Mouse (Mus musculus): ENCODE measurements at regions not wholly inside any gene's neighbourhood (a gene's known extent, or its start where the extent isn't known, plus 50 kb on each side); places are given as distances from the start of the nearest gene placed in this dataset.

DNA sequence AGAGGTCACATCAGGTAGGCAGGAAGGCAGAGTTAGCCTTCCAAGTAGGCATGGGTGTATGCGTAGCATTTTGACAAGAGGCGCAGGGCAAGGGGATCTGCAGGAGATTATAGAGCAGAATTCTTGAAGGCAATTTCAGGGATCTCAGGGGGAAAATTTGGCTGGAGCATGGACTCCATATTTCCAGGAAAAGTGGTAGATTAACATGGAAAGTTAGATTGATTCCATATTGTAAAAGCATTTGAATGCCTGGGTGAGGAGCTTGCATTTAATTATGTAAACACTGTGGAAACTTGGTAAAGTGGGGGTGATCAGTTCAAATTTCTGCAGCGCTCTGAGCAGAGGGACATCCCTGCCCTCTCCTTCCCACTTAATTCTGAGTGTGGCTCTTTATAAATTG, 146.7 kb downstream of the Pax3 start:
- Histone ChIP-seq H3K27ac (no peak overlapping the region), H3K4me1 (no peaks in the 10 kb centered on the region), H3K4me3 (replicated peaks) (no peak overlapping the region), H3K36me3 (no peaks in the 10 kb centered on the region), H3K4me2 (no peak overlapping the region), H3K9me3 (replicated peaks) (no peaks in the 10 kb centered on the region), H3K9ac (no peak overlapping the region), H3K27me3 (no peaks in the 10 kb centered on the region)
- WGBS = 87% methylated on average over 3 of the region's 3 CpGs
- ATAC-seq (replicated peaks; ENCODE audit: low FRiP score) = no peak

DNA sequence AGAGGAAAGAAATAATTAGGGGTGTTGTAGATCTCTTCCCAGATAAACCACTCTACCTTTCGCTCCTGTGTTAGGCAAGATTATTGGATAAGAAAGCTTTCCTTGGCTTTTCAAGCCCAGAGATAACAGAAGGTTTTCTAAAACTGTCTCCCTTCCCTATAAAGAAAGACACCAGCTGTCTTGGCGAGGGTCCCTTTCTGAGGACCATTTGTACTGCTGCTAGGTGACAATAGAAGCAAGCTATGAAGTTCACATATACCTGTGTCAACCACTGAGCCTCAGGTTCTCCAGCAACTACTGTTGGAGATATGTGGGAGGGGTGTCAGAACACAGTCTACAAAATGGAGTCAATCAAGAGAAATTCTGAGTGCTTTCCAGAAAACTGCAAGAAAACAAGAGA, 164.6 kb downstream of the Pax3 start:
- Histone ChIP-seq H3K9me3 (replicated peaks) (no peaks in the 10 kb centered on the region), H3K4me3 (replicated peaks) (no peak overlapping the region), H3K27me3 (peaks cover 11% of the 10 kb centered on the region), H3K27ac (no peak overlapping the region), H3K4me1 (no peaks in the 10 kb centered on the region), H3K4me2 (no peak overlapping the region), H3K9ac (no peak overlapping the region), H3K36me3 (no peaks in the 10 kb centered on the region)
- 74% methylated on average over 2 of the region's 2 CpGs for WGBS
- ATAC-seq (replicated peaks; ENCODE audit: low FRiP score) = no peak

DNA sequence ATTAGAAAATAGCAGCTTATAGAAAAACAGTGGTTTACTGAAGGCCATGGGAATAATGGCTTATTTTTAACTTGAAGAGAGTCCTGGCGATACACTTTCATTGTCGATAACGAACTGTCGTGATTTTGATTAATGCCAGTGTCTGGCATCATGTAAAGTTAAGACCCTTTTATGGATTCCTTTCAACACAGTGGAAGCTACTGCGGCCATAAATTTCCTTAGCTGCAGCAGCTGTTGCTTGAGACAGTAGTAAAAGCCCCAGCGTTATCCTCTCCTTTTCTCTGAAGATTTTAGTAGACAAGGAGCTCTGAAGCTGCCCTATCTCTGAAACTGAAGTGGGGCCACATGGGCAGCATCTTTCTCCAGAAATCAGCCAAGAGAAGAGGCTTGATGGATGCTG, 175.2 kb downstream of the Pax3 start:
- 17% methylated on average over 6 of the region's 6 CpGs for WGBS
- H3K4me3 ChIP-seq (replicated peaks) = no peak overlapping the region
- no peaks in the 10 kb centered on the region for H3K36me3 ChIP-seq
- H3K9me3 ChIP-seq (replicated peaks) = no peaks in the 10 kb centered on the region
- H3K4me1 ChIP-seq = peaks cover 4% of the 10 kb centered on the region; the same call in 1 of the 2 replicates
- H3K27me3 ChIP-seq = peaks cover 91% of the 10 kb centered on the region
- H3K27ac ChIP-seq = no peak overlapping the region
- ATAC-seq (replicated peaks; ENCODE audit: low FRiP score) = no peak
- H3K4me2 ChIP-seq = no peak overlapping the region
- no peak overlapping the region for H3K9ac ChIP-seq

DNA sequence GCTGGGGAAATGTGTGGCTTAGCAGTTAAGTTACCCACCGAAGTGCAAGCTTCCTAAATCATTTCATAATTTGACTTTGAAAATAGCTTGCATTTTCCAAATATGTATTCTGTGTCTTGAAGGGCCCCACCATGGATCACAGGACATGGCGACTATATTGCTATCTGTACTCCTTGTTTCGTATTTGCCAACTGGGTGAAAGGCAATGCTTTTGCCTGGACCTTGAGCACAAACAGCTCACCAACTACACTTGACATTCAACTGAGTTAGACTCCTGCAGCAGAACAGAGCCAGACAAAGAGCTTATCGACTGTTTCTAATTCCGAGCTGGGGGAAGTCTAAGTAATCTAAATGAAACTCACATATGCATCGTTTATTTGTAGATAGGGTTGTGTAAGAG, 175.9 kb downstream of the Pax3 start:
- Histone ChIP-seq H3K4me3 (replicated peaks) (no peak overlapping the region), H3K27me3 (peaks cover 91% of the 10 kb centered on the region), H3K36me3 (no peaks in the 10 kb centered on the region), H3K9ac (no peak overlapping the region), H3K27ac (no peak overlapping the region), H3K4me1 (peaks cover 7% of the 10 kb centered on the region; the same call in 1 of the 2 replicates), H3K4me2 (no peak overlapping the region), H3K9me3 (replicated peaks) (no peaks in the 10 kb centered on the region)
- no peak for ATAC-seq (replicated peaks; ENCODE audit: low FRiP score)
- WGBS = 83% methylated on average over 6 of the region's 6 CpGs

DNA sequence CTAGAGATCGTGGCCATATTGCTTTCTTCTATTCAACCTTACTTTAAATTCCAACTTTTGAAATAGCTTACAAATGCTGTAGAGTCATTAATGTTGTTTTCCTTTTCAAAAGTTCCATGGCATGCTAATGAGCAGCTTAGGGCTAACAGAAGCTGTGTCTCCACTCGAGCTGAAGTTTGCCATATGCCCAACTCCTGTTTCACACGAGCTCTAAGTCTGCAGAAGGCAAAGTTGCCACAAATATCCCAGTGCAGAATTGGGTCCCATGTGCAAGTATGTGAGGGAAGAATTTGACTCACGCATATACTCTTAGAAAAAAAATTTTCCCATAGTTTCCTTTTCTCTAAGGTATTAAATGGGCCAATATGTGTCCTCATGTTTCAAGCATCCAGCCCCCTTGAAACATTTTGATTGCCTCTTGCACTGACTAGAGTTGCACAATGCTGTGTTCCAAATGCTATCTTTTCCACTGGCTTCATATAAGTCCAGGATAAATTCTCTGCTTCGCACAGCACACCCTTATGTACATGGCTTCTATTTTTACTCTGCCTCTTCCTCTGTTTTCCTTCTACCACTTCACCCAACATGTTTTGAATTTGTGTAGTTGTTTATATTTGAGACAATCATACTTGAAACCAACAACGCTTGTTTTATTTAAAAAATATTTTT, 178.9 kb downstream of the Pax3 start:
- no peak overlapping the region for H3K27ac ChIP-seq
- H3K4me3 ChIP-seq (replicated peaks) = no peak overlapping the region
- H3K27me3 ChIP-seq = peaks cover 89% of the 10 kb centered on the region
- no peaks in the 10 kb centered on the region for H3K9me3 ChIP-seq (replicated peaks)
- H3K4me2 ChIP-seq = no peak overlapping the region
- ATAC-seq (replicated peaks; ENCODE audit: low FRiP score) = no peak
- H3K4me1 ChIP-seq = peaks cover 7% of the 10 kb centered on the region; the same call in 1 of the 2 replicates
- 81% methylated on average over 6 of the region's 6 CpGs for WGBS
- H3K9ac ChIP-seq = no peak overlapping the region
- no peaks in the 10 kb centered on the region for H3K36me3 ChIP-seq

DNA sequence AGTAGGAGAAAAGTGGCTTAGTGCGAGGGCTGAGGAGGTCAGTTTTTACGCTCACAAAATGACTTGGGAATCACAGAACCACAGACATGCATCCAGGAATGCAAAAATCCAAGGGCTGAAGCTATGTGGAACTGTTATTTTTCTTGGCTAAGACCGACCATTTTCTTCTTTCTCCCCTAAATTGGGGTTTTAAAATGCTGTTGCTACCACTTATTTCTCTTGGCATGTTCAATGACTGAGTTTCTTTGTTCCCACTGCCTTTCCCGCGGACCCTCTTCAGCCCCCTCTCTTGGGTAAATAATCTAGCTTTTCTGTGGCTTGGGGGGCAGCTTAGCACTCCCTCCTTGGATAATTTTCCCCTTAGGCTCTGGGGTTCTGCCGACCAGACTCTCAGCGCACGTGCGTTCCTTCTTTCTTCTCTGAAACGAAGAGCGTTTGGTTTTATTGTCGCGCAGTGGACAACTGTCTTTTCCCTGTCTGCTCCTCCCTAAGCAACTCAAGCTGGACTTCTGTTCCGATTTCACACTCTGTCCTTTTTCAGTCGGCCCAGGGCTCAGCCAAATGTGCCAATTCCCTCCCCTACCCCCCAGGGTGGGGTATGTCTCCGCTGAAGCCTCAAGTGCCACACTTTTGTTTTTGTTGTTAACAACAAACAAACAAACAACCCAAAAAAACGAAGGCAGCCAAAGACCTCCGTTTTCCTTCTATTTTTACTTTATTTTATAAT, 180.2 kb downstream of the Pax3 start:
- no peak overlapping the region for H3K9ac ChIP-seq
- H3K36me3 ChIP-seq = no peaks in the 10 kb centered on the region
- no peaks in the 10 kb centered on the region for H3K9me3 ChIP-seq (replicated peaks)
- H3K4me1 ChIP-seq = peaks cover 4% of the 10 kb centered on the region; the same call in 1 of the 2 replicates
- ATAC-seq (replicated peaks; ENCODE audit: low FRiP score) = no peak
- no peak overlapping the region for H3K4me3 ChIP-seq (replicated peaks)
- H3K27me3 ChIP-seq = peaks cover 91% of the 10 kb centered on the region
- H3K27ac ChIP-seq = no peak overlapping the region
- 16% methylated on average over 18 of the region's 18 CpGs for WGBS
- H3K4me2 ChIP-seq = peak overlapping the region; percentile 37

DNA sequence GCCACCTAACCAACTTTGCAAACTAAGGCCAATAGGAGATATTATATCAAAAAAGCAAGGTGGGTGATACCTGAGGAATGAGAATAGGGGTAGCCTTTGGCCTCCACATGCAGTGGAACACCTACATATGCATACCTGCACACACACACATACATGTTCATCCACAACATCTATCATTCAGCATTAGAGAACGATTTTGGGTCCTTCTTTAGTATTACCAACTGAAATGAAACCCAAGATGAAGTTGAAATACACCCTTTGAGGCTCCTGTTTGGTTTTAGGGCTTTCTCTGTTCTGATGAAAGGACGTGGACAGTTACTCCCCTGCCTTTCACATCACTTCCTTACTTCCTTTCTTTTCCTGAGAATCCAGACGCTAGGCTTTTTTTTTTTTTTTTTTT, 180.9 kb downstream of the Pax3 start:
- Histone ChIP-seq H3K27ac (no peak overlapping the region), H3K4me1 (peaks cover 4% of the 10 kb centered on the region; the same call in 1 of the 2 replicates), H3K4me3 (replicated peaks) (no peak overlapping the region), H3K9me3 (replicated peaks) (no peaks in the 10 kb centered on the region), H3K4me2 (no peak overlapping the region), H3K27me3 (peaks cover 92% of the 10 kb centered on the region), H3K36me3 (no peaks in the 10 kb centered on the region), H3K9ac (no peak overlapping the region)
- no peak for ATAC-seq (replicated peaks; ENCODE audit: low FRiP score)
- 24% methylated on average over 3 of the region's 3 CpGs for WGBS

DNA sequence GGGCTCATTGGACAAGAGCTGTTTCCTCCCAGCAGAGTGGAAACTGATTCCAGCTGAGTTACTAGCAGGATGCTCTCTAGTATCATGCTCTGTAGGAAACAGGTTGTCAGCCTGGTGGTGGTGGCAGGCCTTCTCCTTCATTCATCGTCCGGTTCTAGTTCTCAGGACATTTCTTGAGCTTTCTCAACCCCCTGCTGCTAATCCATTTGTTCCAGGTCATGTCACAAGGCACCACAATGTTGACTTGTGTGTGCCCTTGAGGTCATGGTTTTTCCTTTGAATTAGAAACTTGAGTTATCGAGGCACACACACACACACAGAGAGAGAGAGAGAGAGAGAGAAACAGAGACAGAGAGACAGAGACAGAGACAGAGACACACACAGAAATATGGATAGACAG, 183.5 kb downstream of the Pax3 start:
- no peaks in the 10 kb centered on the region for H3K9me3 ChIP-seq (replicated peaks)
- H3K4me2 ChIP-seq = no peak overlapping the region
- no peak for ATAC-seq (replicated peaks; ENCODE audit: low FRiP score)
- WGBS = 12% methylated on average over 3 of the region's 3 CpGs
- H3K4me1 ChIP-seq = peaks cover 10% of the 10 kb centered on the region
- H3K27ac ChIP-seq = no peak overlapping the region
- no peak overlapping the region for H3K9ac ChIP-seq
- H3K36me3 ChIP-seq = no peaks in the 10 kb centered on the region
- H3K4me3 ChIP-seq (replicated peaks) = no peak overlapping the region
- peaks cover 88% of the 10 kb centered on the region for H3K27me3 ChIP-seq

DNA sequence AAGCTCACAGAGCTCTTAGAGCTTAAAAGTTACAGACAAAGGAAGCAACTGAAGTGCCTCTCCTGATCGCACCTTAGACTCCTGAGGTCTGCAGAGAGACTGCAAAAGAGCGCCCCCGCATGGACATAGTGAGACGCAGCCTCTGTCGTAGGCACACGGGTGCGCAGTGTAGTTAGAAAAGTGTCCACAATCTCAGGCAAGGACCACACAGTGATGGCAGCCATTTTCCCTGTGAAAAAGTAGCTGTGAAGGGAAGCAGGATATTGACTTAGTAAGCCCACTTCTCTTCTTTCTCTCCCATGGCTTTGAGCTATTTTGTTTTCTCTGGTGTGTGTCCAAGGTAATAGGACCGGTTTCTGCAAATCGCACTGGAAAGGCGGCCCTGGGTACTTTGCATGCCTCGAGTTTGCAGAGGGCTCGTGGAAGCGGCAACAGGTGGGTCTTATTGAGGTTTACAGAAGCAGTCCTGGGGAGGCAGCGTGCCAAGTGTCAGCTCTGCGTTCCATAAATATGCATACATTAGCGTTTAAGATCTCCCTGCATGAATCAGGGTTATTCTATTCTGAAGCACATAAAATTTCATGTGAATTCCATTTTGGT, 188.0 kb downstream of the Pax3 start:
- H3K4me2 ChIP-seq = peak overlapping the region; percentile 43
- no peak overlapping the region for H3K9ac ChIP-seq
- 12% methylated on average over 16 of the region's 16 CpGs for WGBS
- H3K4me1 ChIP-seq = peaks cover 6% of the 10 kb centered on the region; the same call in 1 of the 2 replicates
- H3K9me3 ChIP-seq (replicated peaks) = no peaks in the 10 kb centered on the region
- peaks cover 78% of the 10 kb centered on the region for H3K27me3 ChIP-seq
- ATAC-seq (replicated peaks; ENCODE audit: low FRiP score) = no peak
- H3K27ac ChIP-seq = no peak overlapping the region
- H3K36me3 ChIP-seq = no peaks in the 10 kb centered on the region
- peak overlapping the region; percentile 4; the same call in 1 of the 2 replicates for H3K4me3 ChIP-seq (replicated peaks)

DNA sequence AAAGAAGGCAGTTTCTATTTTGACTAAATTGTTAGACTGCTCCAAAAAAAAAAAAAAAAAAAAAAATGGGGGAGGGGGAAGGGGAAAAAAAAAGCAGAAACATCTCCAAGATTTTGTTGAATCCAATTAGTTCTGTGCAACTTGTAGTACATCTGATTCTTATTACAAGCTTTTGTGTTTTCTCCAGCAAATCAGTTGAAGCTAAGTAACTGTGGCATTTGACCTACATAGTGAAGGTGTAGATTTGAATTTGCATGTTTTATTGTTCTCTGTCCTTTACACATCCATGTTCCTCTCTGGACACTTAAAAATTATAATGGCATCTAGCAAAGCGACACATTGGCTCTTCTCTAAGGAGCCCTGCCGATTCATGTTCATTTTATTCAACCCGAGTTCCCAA, 192.6 kb downstream of the Pax3 start:
- no peaks in the 10 kb centered on the region for H3K9me3 ChIP-seq (replicated peaks)
- no peak overlapping the region for H3K27ac ChIP-seq
- H3K36me3 ChIP-seq = no peaks in the 10 kb centered on the region
- no peak overlapping the region for H3K4me2 ChIP-seq
- H3K9ac ChIP-seq = no peak overlapping the region
- WGBS = 93% methylated on average over 3 of the region's 3 CpGs
- H3K4me3 ChIP-seq (replicated peaks) = no peak overlapping the region
- ATAC-seq (replicated peaks; ENCODE audit: low FRiP score) = no peak
- peaks cover 38% of the 10 kb centered on the region for H3K27me3 ChIP-seq
- H3K4me1 ChIP-seq = peaks cover 6% of the 10 kb centered on the region; the same call in 1 of the 2 replicates

DNA sequence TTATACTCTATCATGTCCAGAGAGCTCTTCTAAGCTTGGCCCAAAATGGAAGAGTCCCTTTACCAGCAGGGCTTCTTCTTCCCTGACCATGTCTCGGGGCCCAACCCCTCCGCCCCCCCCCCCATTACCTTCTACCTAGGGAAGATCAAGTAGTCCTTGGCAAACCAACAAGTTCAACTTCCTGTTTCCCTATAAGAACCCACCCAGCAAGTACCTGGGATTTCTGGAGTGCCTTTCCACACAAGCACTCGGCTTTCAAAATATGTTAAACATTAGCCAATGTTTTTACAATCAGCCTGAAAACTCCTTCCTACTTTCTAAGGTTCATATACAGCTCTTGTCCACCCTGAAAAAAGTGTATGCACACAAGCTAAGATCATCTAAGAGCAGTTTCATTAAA, 198.2 kb downstream of the Pax3 start:
- WGBS = 80% methylated on average over 3 of the region's 3 CpGs
- Histone ChIP-seq H3K4me2 (no peak overlapping the region), H3K4me3 (replicated peaks) (no peak overlapping the region), H3K9me3 (replicated peaks) (no peaks in the 10 kb centered on the region), H3K27me3 (no peaks in the 10 kb centered on the region), H3K27ac (no peak overlapping the region), H3K4me1 (no peaks in the 10 kb centered on the region), H3K9ac (no peak overlapping the region), H3K36me3 (no peaks in the 10 kb centered on the region)
- no peak for ATAC-seq (replicated peaks; ENCODE audit: low FRiP score)

DNA sequence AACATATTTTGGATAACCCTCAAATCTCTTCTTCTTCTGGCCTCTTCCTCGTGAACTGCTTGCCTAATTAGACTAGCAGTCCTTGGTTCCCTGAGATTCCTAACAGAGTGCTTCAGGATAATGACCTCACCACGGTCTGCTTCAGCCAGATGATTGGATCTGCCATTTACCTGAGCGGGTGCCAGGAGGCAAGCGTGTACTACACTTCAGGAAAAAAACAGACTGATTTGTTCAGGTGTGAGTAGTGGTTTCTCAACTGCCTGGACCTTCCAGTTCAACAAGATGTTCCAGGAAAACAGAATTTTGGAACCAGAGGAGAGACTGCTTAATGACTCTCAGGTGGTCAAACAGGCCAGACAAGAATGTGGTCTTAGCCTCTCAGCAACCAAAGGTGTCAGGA, 215.4 kb downstream of the Pax3 start:
- Histone ChIP-seq H3K4me2 (no peak overlapping the region), H3K36me3 (no peaks in the 10 kb centered on the region), H3K27ac (no peak overlapping the region), H3K9me3 (replicated peaks) (no peaks in the 10 kb centered on the region), H3K4me1 (no peaks in the 10 kb centered on the region), H3K4me3 (replicated peaks) (no peak overlapping the region), H3K9ac (no peak overlapping the region), H3K27me3 (peaks cover 66% of the 10 kb centered on the region)
- no peak for ATAC-seq (replicated peaks; ENCODE audit: low FRiP score)
- 67% methylated on average over 4 of the region's 4 CpGs for WGBS

All from kidney, embryonic 15.5 days (tissue).